Mouse (Mus musculus): ENCODE measurements around the gene Nek7. TPM values are rescaled to one million over a fixed set of nuclear protein-coding genes. Genes with fewer than 3 reads are reported as not detected.

The Nek7 gene
- polyA plus RNA-seq, 1 experiment: 36.2 TPM

- no peak for DNase-seq (ENCODE audit: low spot score)
Measured at GRCm38 (mm10) chr1:138571038-138571441, 48.9 kb downstream of the Nek7 start.

- no peak for DNase-seq (ENCODE audit: low spot score)
Measured at GRCm38 (mm10) chr1:138568434-138569232, 51.3 kb downstream of the Nek7 start.

- no peak for DNase-seq (ENCODE audit: low spot score)
Measured at GRCm38 (mm10) chr1:138567946-138568345, 52.0 kb downstream of the Nek7 start.

GRCm38 (mm10) chr1:138564677-138565076, 55.3 kb downstream of the Nek7 start:
- DNase-seq (ENCODE audit: low spot score): no peak

GRCm38 (mm10) chr1:138560733-138561132, 59.2 kb downstream of the Nek7 start:
- DNase-seq (ENCODE audit: low spot score): no peak

- no peak for DNase-seq (ENCODE audit: low spot score)
Measured at GRCm38 (mm10) chr1:138559213-138560101, 60.5 kb downstream of the Nek7 start.

- no peak for DNase-seq (ENCODE audit: low spot score)
Measured at GRCm38 (mm10) chr1:138558342-138558741, 61.6 kb downstream of the Nek7 start.

- no peak for DNase-seq (ENCODE audit: low spot score)
Measured at GRCm38 (mm10) chr1:138554926-138555325, 65.0 kb downstream of the Nek7 start.

GRCm38 (mm10) chr1:138550184-138550583, 69.8 kb downstream of the Nek7 start:
- no peak for DNase-seq (ENCODE audit: low spot score)

- DNase-seq (ENCODE audit: low spot score): no peak
Measured at GRCm38 (mm10) chr1:138542170-138542515, 77.8 kb downstream of the Nek7 start.

GRCm38 (mm10) chr1:138541495-138542169, 78.3 kb downstream of the Nek7 start:
- no peak for DNase-seq (ENCODE audit: low spot score)

- no peak for DNase-seq (ENCODE audit: low spot score)
Measured at GRCm38 (mm10) chr1:138539713-138540112, 80.2 kb downstream of the Nek7 start.

- DNase-seq (ENCODE audit: low spot score): no peak
Measured at GRCm38 (mm10) chr1:138538217-138538616, 81.7 kb downstream of the Nek7 start.

- DNase-seq (ENCODE audit: low spot score): no peak
Measured at GRCm38 (mm10) chr1:138535758-138536574, 84.0 kb downstream of the Nek7 start.

- DNase-seq (ENCODE audit: low spot score): no peak
Measured at GRCm38 (mm10) chr1:138530604-138531003, 89.3 kb downstream of the Nek7 start.

GRCm38 (mm10) chr1:138523962-138524361, 96.0 kb downstream of the Nek7 start:
- DNase-seq (ENCODE audit: low spot score): no peak

- no peak for DNase-seq (ENCODE audit: low spot score)
Measured at GRCm38 (mm10) chr1:138518235-138518634, 101.7 kb downstream of the Nek7 start.

GRCm38 (mm10) chr1:138517360-138518099, 102.4 kb downstream of the Nek7 start:
- DNase-seq (ENCODE audit: low spot score): no peak

- DNase-seq (ENCODE audit: low spot score): no peak
Measured at GRCm38 (mm10) chr1:138516946-138517345, 103.0 kb downstream of the Nek7 start.

GRCm38 (mm10) chr1:138515362-138515761, 104.6 kb downstream of the Nek7 start:
- no peak for DNase-seq (ENCODE audit: low spot score)

GRCm38 (mm10) chr1:138513982-138514381, 106.0 kb downstream of the Nek7 start:
- no peak for DNase-seq (ENCODE audit: low spot score)

Data from urinary bladder, adult 2 months (tissue).